Mouse (Mus musculus) right cerebral cortex, postnatal 25 days (tissue): ENCODE data around the gene Mmp25.

Experiments used
- DNase-seq: peaks from one replicate; pipeline ENCODE4 v3.0.0; 2022

The Mmp25 gene

GRCm38 (mm10) chr17:23661526-23661925 lies 16.4 kb upstream of the Mmp25 start:
- no peak for DNase-seq

GRCm38 (mm10) chr17:23660876-23661200 lies 15.8 kb upstream of the Mmp25 start:
- DNase-seq: no peak

GRCm38 (mm10) chr17:23660117-23660875 lies 15.2 kb upstream of the Mmp25 start, which contains the start of gene Bicdl2:
Bicdl2 (plus strand) TSS chr17:23660506.
- DNase-seq: no peak

- no peak for DNase-seq
Observed at GRCm38 (mm10) chr17:23658450-23658849, 13.4 kb upstream of the Mmp25 start.

DNA sequence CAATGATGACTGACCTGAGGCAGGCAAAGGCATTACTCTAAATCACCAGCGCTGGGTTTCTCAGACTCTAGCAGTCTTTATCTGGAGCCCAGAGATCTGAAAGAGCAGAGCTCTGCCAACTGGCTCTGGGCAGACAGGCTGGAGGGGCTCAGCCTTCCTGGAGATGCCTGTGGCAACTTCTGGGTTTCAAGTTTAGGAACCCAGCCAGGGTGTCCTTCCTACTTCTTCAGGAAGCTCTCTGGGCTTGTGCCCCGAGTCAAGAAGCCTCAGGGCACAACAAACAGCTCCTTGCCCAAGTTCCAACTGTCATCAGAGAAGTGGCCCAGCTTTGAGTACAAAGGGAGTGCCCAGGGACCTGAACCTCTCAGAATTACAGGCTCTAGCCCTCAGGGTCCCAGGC lies 9.3 kb upstream of the Mmp25 start:
- no peak for DNase-seq

- DNase-seq: no peak
Observed at GRCm38 (mm10) chr17:23654001-23654400, 8.9 kb upstream of the Mmp25 start.

GRCm38 (mm10) chr17:23653324-23653723 lies 8.2 kb upstream of the Mmp25 start:
- DNase-seq: no peak

- DNase-seq: no peak
Observed at GRCm38 (mm10) chr17:23651363-23651762, 6.3 kb upstream of the Mmp25 start.

GRCm38 (mm10) chr17:23645894-23646293 lies 817 bp upstream of the Mmp25 start:
- DNase-seq: no peak

DNA sequence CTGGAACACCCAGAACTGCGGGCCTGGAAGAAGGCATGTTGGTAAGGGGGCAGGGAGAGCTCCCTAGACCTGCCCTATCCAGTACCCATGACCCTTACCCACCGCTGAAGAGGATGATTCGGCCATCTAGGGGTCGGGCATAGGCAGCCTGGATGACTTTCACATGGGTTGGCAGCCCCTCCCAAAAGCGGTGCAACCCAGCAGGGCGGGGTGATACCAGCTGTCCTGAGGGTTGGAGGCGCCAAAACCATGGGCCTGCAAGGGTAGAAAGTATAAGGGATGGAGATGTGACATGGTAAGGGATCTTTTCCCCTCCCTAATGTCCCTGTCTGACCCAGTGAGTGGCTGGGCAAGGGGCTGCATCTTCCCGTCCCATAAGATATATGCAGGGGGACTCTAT lies 13.8 kb downstream of the Mmp25 start:
- no peak for DNase-seq

DNA sequence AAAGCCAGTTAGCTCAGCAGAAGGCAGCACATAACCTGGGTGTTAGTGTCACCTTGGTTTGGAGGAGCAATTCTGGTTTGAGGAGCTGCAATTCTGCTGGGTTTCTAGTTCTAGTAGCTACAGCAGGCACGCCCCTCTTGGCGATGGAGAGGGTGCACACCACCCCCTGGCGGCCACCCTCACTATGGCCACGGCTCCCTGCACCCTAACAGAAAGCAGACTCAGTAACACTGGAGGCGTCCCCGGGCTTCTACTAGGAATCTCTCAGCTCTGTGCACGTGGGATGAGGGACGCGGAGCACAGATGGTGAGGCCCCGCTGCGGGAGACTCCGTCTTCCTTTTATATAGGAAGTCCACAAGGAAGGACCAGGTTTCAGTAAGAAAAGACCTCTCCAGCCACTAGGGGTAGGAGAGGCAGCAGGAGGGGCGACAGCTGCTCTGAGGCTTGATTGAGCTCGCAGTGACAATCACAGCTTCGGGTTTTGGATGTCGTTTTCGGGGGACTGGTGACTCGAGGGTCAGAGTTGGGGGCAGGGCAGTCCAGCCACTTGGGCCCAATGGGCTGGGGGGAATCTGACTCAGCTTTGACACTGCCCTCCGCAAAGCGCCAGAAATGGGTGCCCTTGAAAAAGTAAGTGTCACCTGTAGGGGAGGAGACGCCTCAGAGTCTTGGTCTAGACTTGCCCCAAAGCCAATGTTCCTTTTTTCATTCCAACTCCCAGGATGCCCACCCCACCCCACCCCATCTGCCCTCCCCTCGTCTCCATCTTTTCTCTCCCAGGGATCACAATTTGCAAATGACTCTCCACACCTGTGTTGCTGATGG lies 14.7 kb downstream of the Mmp25 start:
- peak; percentile 84 for DNase-seq

DNA sequence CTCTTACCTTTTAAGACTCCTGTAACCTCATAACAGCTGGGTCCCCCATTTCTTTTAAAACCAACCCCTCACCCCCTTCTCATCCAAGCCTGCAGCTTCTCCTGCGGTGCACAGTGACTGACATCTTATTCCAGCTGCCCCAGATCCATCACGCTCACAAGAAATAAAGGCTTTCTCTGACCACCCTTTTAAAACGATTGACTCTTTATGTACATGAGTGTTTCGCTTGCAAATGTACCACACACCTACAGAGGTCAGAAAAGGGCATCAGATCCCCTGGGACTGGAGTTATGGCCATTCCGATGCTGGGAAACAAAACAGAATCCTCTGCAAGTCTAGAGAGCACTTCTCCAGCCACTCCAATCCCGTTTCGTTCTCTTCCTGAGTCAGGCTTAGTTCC lies 17.3 kb downstream of the Mmp25 start:
- DNase-seq: no peak

- no peak for DNase-seq
Observed at GRCm38 (mm10) chr17:23620351-23620750, 24.7 kb downstream of the Mmp25 start.

GRCm38 (mm10) chr17:23617087-23617486 lies 28.0 kb downstream of the Mmp25 start:
- no peak for DNase-seq

DNA sequence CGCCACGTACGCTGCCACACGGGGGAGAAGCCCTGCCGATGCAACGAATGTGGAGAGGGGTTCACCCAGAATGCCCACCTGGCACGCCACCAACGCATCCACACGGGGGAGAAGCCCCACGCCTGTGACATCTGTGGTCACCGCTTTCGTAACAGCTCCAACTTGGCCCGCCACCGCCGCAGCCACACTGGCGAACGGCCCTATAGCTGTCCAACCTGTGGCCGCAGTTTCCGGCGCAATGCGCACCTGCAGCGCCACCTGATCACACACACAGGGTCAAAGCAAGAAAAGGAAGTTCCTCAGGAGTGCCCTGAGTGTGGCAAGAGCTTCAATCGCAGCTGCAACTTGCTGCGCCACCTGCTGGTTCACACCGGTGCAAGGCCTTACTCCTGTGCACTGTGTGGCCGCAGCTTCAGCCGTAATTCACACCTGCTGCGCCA lies 34.7 kb downstream of the Mmp25 start:
- DNase-seq: peak; percentile 28

- no peak for DNase-seq
Observed at GRCm38 (mm10) chr17:23609612-23610011, 35.5 kb downstream of the Mmp25 start.

DNA sequence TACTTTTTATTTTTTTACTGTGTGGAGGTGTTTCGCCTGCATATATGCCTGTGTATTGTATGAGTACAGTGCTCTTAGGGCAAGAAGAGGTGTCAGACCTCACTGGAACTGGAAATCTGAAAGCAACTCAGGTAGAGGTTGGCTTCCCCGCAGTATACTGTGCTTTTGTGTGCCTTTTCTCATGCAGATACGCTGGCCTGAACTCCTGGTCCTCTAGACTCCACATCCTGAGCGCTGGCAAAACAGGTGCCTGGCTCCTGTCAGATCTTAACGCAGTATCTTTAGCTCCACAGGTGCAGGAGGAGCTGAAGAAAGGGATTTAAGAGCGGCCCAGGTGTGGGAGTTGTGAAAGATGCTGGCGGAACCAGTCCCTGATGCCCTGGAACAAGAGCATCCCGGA lies 39.9 kb downstream of the Mmp25 start:
- DNase-seq: no peak

- no peak for DNase-seq
Observed at GRCm38 (mm10) chr17:23604394-23604793, 40.7 kb downstream of the Mmp25 start.

GRCm38 (mm10) chr17:23603542-23603941 lies 41.5 kb downstream of the Mmp25 start:
- DNase-seq: no peak

DNA sequence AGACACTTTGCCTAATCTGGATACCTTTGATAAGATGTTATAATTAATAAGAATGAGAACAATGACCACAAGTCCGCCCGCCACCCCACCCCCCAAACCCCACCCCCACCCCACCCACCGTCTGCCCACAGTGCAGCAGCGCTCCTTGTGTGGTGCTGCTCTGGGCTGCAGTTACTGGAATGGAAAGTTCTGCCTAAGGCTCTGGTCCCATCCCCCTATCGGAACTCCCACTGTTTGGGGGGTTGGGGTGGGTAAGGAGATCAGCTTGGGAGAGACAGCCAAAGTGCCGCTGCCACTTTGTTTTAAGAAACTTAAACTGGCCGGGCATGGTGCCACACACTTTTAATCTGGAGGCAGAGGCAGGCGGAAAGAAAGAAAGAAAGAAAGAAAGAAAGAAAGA lies 42.0 kb downstream of the Mmp25 start:
- DNase-seq: no peak

DNA sequence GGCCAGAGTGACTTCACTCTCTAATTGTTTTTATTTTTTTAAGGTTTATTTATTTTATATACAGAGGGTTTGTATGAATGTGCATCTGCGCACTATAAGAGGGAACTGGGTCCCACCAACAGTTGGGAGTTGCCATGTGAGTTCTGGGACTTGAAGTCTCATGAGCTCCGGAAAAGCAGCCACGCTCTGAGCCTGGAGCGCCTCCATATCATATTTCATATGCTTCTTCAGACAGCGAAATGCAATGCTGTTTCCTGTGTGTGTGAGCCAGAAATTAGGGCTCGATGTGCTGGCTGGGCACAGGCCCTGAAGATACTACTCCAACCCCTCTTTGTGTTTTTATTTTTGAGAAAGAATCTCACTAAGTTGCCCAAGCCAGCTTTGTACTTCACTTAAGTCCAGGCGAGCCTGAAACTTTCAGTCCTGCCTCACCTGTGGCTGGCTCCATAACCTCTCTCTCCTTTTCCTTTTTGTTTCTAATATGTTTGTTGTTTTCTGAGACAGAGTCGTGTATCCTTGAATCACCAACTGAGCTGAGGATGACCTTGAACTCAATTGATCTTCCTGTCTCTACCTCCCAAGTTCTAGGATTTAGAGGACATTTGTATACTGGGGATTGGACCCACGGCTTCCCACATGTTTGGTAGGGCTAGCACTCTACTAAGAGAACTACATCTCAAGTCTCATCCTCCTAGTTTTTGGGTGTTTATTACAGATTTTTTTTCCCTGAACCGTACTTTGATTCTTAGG lies 43.1 kb downstream of the Mmp25 start:
- no peak for DNase-seq

DNA sequence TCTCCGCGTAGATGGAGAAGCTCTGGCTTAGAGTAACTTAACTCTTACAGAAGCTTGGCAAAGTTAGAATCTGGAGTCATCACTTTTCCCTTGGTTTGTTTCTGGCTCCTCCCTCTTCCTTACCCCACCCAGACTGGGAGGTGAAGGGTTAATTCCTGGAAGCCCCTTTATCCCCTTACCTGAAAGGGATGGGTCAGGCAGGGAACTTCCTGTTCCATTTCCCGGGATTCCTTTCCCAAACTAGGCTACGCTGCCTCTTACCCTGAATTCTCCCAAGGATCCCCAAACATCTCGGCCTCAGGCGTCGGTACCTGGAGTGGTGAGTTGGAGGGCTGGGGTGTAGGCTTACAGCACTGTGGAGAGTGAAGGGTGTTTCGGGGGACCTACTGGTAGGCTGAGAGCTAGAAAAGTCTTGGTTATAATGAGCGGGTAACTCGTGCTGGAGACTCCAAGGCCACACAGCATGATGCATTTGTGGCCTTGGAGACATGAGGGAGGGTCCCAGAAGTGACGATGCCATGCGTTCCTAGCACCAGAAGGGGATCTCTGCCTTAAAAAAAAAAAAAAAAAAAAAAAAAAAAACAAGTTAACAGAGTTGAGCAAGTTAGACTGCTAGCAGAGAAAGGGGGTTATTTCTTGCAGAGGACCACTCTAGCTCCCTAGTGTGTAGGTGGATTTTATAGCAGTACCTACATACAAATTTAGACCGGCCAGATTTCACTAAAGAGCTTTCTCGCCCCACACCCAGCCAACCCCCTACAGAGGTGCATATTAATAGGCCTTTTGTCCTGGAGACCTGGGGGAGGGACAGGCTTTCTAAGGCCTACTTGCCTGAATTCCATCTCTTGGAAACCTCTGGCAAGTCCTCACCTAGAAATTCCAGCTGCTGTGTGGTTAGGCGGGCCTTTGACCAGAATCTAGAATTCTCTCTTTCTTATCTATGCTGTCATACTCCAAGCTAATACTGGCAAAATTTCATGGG lies 44.1 kb downstream of the Mmp25 start, which contains the start of gene Zscan10:
TSS of gene Zscan10 (plus strand) at position 216 of the 982 bp plus-strand sequence.
- DNase-seq: no peak
